Mouse (Mus musculus) right cerebral cortex, postnatal 10 days (tissue): ENCODE data around the gene Ylpm1.

Source experiments
- DNase-seq, 2 experiments: peaks; one replicate each; pipeline ENCODE4 v3.0.0; 2021; ENCODE audit warnings: low spot score in 2 of 2

Ylpm1 gene

DNA sequence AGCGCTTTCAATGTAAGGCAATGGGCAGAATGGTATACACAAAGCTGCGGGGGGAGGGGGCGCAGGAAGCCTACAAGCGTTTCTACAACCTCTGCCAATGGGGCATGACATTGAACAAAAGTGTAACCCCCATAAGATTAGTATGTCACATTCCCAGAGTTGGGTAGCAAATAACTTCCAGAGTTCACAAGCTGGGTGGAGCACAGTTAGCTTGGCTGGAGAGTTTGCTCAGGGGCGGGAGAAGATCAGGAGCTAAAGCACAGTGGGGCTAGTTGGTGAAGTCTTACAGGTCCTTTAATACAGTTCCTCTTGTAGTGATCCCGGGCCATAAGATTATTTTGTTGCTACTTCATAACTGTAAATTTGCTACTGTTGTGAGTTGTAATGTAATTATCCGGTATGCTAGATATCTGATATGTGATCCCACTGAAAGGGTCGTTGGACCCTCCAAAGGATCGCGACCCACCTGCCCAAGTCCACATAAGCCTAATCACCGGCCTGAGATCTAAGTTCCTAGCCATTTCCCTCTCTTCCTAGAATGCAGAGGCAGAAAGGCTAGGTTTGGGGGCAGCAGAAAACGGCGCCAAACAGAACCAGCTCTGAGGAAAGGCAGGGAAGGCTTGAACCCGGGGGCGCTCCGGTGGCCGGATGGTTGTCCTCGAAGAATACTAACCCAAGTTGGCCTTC lies 114.0 kb downstream of the Ylpm1 start:
- no peak for DNase-seq

DNA sequence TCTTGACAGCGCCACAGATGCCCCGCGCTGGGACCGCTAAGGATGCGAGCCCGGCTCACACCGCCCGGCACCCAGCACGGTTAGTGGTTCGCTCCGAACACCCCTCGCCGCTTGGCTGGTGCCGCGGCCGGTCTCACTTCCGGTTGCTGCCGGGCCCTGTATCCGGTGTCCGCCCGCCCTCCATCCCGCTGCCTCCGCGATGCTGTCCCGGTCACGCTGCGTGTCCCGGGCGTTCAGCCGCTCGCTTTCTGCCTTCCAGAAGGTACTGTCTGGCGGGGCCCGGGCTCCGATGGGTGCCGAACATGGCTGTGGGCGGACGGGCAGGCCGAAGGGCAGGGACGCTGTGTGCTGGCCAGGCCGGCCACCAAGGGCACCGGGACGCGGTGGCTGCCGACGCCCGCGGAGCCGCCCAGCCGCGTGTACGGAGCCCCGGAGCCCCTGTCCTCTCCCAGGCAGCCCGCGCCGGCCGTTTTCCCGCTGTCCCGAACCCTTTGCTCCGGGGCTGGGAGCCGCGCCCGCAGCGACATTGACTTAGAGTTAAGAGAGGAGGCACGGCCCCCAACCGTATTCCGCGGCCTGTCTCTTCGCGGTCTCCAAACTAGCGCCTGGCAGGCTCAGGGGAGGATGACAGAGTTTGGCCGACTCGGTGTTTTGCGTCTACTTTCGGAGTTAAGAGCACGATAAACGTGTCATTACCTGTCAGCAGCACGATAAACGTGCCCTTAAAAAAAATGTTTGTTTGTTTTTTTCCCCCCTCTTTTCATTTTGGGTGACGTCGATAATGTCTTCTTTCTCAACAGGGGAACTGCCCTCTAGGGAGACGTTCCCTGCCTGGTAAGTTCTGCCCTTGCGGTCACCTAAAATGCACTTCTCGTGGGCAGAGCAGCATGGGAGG lies 114.8 kb downstream of the Ylpm1 start, which contains the start of the genes Prox2 and Dlst:
Gene Prox2, minus strand, starts transcription at position 62 of the 895 bp plus-strand sequence.
Gene Dlst, plus strand, starts transcription at position 136 of the 895 bp plus-strand sequence.
- DNase-seq, result peak; percentile 93

DNA sequence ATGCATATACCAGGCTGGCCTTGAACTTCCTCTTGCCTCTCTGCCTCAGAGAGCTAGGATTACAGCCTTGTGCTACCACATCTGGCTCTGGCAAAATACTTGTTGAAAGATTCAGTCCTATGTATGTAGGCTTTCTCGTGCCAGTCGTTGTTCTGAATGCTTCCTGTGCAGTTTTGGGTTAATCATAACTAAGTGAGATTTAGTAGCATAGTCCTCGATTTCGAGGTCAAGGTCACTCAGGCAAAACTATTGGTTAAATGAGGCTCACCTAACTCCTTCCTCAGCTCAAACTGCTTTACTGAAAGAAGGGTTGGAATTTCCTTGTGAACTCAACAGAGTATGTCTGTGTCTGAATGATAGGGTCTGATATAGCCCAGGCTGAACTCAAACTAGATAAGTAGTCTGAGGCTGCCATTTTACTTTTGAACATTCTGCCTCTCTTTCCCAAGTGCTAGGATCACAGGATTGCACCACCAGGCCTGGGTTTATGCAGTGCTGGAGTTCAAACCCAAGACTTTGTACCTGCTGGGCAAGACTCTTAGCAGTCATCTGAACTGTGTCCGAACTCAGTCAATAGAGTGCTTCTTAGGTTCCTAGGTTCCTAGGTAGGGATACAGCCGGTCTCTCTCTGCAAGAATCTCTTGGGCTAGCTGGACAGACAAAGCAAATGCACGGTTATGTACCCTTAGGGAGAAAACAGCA lies 116.6 kb downstream of the Ylpm1 start:
- no peak for DNase-seq

DNA sequence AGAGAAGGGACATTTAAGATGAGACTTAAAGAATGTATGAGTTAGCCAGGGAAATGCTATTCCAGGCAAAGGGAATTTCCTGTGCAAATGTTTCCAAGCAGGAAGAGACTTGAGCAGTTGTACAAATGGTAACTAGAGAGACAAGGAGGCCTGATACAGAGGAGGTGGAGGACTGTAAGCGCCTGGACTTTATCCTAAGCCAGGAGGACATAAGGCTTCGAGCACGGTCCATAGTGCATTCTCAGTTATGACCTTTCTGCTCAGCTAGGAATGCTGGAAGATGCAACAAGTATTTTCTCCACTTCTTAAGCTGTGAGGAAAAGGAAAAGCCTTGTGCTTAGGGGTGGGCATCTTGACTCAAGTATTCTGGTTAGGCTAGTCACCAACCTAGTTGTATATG lies 117.2 kb downstream of the Ylpm1 start:
- DNase-seq, result no peak

DNA sequence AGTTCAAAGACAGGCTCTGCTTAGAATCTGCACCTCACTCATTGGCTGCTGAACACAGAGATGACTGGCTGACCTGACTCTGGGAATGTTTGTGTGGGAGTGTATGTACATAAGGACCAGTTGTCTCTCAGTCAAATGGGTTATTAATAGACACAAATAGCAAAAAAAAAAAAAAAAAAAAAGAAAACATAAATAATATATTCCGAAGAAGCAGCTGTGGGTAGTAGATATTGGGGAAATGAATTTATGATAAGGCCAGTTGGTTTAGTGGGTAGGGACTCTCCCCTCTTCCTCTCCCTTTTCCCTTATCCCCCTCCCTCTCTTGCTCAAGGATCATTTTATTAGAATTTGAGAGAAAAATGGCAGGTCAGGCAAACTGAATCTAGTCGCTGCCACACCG lies 117.8 kb downstream of the Ylpm1 start:
- DNase-seq, result no peak

DNA sequence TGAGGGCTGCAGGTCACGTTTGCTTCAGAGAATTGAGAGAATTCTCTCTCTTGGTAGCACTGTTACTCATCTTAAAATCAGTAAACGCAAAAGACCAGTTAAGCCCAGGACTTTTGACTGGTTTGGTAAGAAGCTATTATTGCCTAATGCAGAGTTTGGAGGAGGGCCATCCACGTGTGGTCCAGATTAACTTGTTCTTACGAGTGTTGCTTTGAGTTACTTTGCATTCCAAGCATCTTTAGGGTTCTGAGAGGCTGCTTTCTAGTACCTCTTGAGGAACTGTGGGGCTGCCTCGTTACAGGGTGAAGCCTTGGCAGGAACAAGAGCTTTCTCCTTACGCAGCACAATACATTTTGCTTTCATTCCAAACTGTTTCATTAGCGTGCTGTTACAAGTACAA lies 119.6 kb downstream of the Ylpm1 start:
- DNase-seq, result no peak
